Mouse (Mus musculus) cerebral cortex, adult 2 months (tissue): ENCODE results near the gene Ccdc92b.

Experiments
- WGBS: fragments of 180-500 bp; shearing (Covaris S2); methylation state at CpG from one replicate; pipeline ENCODE4 v1.1.7; 2018; 5-methylcytosine and 5-hydroxymethylcytosine counted together

Ccdc92b gene

DNA sequence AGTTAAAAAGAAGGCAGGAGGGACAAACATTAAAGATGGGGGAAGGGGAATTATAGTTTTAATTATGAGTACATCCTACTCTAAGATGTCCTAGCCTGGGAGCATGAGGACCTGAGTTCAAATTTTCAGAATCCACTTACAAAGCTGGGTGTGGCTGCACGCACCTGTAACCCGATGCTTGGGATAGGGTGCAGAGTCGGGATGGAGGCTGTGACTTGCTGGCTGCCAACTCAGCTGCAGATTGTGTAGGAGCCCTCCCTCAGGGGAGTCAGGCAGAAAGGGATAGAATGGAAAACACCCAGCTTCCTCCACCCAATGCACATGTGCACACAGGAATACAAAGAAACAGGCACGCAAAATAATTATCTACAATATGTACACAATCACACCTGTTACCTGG lies 6.0 kb upstream of the Ccdc92b start:
- WGBS, result 67% methylated on average over 4 of the region's 4 CpGs

DNA sequence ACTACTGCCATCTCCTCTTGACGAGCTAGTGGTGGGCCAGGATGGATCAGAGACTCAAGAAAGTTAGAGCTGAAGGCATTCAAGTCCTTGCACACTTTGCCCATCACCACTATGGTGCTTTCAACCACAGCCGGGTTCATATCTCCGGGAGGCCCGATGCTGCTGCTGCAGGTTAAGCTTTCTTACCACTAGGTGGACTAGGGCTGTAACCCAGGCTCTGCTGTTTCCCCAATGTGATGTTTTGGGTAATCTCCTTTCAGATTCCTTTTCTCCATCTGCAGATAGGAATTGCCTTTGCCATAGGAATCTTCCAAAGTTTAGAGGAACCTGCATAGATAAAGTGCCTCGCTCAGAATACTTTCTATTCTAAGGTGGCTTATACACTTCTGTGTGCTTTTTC lies 3.8 kb upstream of the Ccdc92b start:
- WGBS, result 64% methylated on average over 5 of the region's 5 CpGs

DNA sequence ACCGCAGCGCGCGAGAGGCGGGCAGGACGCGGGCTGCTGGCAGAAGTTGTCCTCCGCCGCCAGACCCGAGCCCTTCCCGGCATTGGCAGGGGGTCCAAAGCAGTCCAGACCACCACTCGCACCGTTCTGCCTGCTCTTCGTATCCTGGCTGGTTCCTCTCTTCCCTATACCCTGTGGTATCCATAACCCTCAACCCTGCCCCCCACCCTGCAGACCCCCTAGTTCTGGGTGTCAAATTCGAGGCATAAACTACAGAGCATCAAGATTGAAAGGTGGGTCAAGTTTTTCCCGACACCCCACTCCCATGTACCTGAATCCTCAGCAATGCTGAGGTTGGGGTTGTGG lies 523 bp downstream of the Ccdc92b start:
- 2% methylated on average over 16 of the region's 16 CpGs for WGBS

- 77% methylated on average over 8 of the region's 8 CpGs for WGBS
These were observed 2.7 kb downstream of the Ccdc92b start for GRCm38 (mm10) chr11:74621974-74622669.

- 70% methylated on average over 6 of the region's 6 CpGs for WGBS
These were observed 4.3 kb downstream of the Ccdc92b start for GRCm38 (mm10) chr11:74623693-74624092.

GRCm38 (mm10) chr11:74627481-74627880 lies 8.1 kb downstream of the Ccdc92b start:
- WGBS, result 65% methylated on average over 3 of the region's 3 CpGs

GRCm38 (mm10) chr11:74631880-74632789 lies 12.7 kb downstream of the Ccdc92b start:
- 79% methylated on average over 7 of the region's 7 CpGs for WGBS

GRCm38 (mm10) chr11:74634490-74635275 lies 15.3 kb downstream of the Ccdc92b start:
- 70% methylated on average over 5 of the region's 5 CpGs for WGBS

GRCm38 (mm10) chr11:74637486-74637885 lies 18.1 kb downstream of the Ccdc92b start:
- 15% methylated on average over 8 of the region's 8 CpGs for WGBS

DNA sequence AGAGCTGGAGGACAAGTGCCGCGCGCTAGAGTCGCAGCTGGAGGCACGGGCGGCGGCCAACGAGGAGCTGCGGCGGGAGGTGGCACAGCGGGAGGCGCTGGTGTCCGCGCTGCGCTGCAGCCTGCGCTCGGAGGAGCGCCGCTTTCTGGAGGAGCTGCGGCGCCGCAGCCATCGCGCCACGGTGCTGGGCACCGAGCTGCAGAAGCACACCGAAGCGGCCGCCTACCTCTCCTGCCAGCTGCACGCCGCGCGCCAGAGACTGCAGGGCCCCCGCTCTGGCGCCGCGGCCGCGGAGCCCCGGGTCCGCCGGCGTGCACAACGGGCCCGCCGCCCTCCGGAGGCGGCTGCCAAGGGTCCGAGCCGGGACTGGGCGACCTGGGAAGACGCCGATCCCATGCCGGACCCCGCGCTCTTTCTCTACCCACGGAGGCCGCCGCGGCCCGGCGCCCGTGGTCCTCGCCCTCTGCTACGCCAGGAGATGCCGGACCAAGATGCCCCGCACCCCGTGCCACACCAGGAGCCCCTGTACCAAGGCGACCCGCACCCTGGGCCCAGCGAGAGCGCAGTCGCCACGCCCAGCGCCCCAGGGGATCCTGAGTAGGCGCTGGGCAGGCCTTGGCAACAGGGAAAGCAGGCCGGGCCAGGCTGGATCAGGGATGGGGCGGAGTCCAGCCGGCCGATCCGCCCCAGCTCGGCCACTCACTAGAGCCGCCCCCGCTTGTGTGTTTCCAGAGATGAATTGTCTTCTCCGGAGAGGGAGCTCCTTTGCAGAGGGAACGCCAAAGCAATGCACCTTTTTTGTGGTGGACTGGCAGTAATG lies 18.8 kb downstream of the Ccdc92b start:
- WGBS, result 2% methylated on average over 85 of the region's 86 CpGs

DNA sequence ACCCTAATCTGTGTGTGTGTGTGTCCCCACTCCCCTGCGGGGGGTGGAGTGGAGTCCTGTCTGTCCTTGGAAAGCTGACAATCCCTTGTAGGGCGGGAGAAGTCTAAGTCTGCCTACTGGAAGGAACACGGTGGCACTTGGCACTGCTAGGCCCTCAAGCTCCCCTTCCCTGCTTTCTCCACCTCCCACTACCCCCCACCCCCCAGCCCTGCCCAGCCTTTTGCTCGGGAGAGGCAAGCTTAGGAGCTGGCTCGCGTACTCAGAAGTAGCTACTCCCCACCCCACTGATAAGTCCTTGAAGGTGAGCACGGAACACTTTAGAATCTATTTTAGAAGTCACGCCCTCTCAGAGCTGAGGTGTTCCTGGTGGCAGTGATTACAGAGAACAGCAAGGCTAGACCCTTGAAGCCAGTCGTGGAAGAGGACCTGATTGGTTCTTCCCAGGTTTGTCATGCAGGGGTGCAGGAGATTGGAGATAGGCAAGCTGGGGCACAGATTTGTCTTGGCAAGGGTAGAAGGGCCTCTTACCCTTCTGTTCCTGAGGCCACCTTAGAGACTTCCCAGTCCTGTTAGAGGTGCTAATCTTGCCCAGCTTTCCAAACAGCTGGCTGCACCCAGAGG lies 19.5 kb downstream of the Ccdc92b start:
- 22% methylated on average over 9 of the region's 9 CpGs for WGBS

- 54% methylated on average over 1 of the region's 1 CpGs for WGBS
These were observed 20.2 kb downstream of the Ccdc92b start for GRCm38 (mm10) chr11:74639628-74640027.

- 81% methylated on average over 1 of the region's 1 CpGs for WGBS
These were observed 28.6 kb downstream of the Ccdc92b start for GRCm38 (mm10) chr11:74647966-74648365.

GRCm38 (mm10) chr11:74648676-74649075 lies 29.3 kb downstream of the Ccdc92b start:
- 12% methylated on average over 1 of the region's 1 CpGs for WGBS

DNA sequence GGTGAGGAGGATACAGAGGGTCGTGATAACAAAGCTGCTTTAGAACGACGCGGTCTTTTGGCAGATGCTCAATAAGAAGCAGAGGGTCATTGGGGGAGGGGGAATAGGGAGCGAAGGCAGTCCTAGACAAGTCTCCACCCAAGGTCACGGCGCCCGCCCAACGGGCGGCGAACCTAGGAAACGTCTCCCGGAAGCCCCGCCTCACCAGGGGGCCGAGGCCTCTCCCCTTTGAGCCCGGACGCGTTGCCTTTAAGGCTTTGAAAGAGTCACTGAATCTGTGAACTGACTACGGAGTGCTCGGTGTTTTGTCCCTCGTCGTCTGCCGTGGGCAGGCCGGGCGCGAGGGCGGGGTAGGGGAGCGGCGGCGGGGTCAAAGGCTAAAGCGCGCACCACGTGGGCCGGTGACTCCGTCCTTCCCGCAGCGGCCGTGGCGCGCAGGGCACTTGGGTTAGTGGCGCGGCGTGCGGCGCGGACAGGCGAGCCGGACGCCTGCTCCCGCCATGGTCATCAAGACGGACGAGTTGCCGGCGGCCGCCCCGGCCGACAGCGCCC lies 29.8 kb downstream of the Ccdc92b start, which contains the start of gene Cluh:
Gene Cluh (plus strand): TSS at position 401 of the 552 bp plus-strand sequence.
- WGBS, result 0% methylated on average over 56 of the region's 58 CpGs

GRCm38 (mm10) chr11:74649647-74650551 lies 30.5 kb downstream of the Ccdc92b start:
- WGBS, result 2% methylated on average over 53 of the region's 53 CpGs

DNA sequence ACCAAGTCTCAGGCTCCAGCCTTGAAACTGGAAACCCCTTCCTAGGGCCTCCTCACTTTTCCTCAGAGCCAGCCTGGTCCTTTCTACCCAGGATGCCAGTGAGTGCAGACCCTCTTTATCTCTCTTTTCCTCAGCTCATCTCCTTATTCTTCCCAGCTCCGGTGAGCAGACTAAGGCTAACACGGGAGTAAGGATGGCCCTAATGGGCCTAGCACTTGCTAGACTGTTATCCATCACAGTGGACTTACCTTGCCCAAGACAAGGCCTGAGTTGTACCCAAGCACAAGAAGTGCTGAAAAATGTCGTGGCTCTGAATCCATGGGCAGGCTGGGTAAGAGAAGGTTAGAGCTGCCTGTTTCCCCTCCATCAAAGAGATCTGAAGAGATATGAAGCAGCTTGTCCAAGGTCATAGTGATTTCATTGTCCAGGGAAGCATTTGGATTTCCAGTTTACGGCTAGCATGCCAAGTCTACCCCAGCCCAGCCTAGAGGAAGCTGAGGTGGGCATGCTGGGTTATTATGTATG lies 31.2 kb downstream of the Ccdc92b start:
- 52% methylated on average over 4 of the region's 4 CpGs for WGBS

DNA sequence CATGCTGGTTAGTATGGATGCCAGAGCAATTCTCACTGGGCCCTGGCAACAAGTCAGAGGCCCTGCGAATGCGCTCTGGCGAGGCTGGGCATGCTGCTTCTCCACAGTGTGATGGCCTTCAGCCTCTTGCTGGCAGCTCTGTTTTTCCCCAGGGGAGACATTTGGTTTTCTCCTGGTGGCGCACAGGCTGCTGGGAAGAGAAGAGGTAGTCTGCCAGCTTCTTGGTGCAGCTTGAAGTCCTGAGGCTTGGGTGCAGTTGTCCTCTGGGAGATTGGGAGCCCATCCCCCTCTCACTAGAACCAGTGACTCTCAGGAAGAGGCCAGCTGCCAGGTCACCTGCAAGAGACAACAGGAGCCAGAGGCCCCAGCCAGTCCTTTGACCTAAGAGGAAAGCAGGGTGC lies 33.4 kb downstream of the Ccdc92b start:
- WGBS, result 59% methylated on average over 4 of the region's 4 CpGs

GRCm38 (mm10) chr11:74653385-74653784 lies 34.0 kb downstream of the Ccdc92b start:
- WGBS, result 68% methylated on average over 6 of the region's 6 CpGs
